Mouse (Mus musculus): Measurements from ENCODE around the gene Meis2.

Meis2 gene

GRCm38 (mm10) chr2:116065570-116066005 lies at the start of gene Meis2:
Meis2 (minus strand) TSS chr2:116065839.
- DNase-seq, result peak; percentile 89

- peak; percentile 18 for DNase-seq
Observed at GRCm38 (mm10) chr2:116106194-116106593, 40.6 kb upstream of the Meis2 start.

- no peak for DNase-seq
Observed at GRCm38 (mm10) chr2:116105179-116105578, 39.5 kb upstream of the Meis2 start.

GRCm38 (mm10) chr2:116103411-116103996 lies 37.9 kb upstream of the Meis2 start:
- DNase-seq, result no peak

- peak; percentile 74 for DNase-seq
Observed at GRCm38 (mm10) chr2:116101221-116101620, 35.6 kb upstream of the Meis2 start.

GRCm38 (mm10) chr2:116080961-116081360 lies 15.3 kb upstream of the Meis2 start:
- no peak for DNase-seq

GRCm38 (mm10) chr2:116078841-116079240 lies 13.2 kb upstream of the Meis2 start:
- DNase-seq, result no peak

- no peak for DNase-seq
Observed at GRCm38 (mm10) chr2:116077716-116078115, 12.1 kb upstream of the Meis2 start.

GRCm38 (mm10) chr2:116076752-116077480 lies 11.3 kb upstream of the Meis2 start:
- DNase-seq, result no peak

GRCm38 (mm10) chr2:116075902-116076301 lies 10.3 kb upstream of the Meis2 start:
- DNase-seq, result peak; percentile 53

- DNase-seq, result peak; percentile 27
Observed at GRCm38 (mm10) chr2:116075477-116075876, 9.8 kb upstream of the Meis2 start.

GRCm38 (mm10) chr2:116074726-116075440 lies 9.2 kb upstream of the Meis2 start:
- no peak for DNase-seq

GRCm38 (mm10) chr2:116074061-116074460 lies 8.4 kb upstream of the Meis2 start:
- no peak for DNase-seq

GRCm38 (mm10) chr2:116073311-116073904 lies 7.8 kb upstream of the Meis2 start:
- no peak for DNase-seq

GRCm38 (mm10) chr2:116072706-116073105 lies 7.1 kb upstream of the Meis2 start:
- DNase-seq, result no peak

GRCm38 (mm10) chr2:116072321-116072640 lies 6.6 kb upstream of the Meis2 start:
- DNase-seq, result no peak

- peak; percentile 83 for DNase-seq
Observed at GRCm38 (mm10) chr2:116071571-116072320, 6.1 kb upstream of the Meis2 start.

- DNase-seq, result no peak
Observed at GRCm38 (mm10) chr2:116070614-116071425, 5.2 kb upstream of the Meis2 start.

GRCm38 (mm10) chr2:116069451-116070225 lies 4.0 kb upstream of the Meis2 start:
- no peak for DNase-seq

- no peak for DNase-seq
Observed at GRCm38 (mm10) chr2:116068901-116069300, 3.3 kb upstream of the Meis2 start.

- no peak for DNase-seq
Observed at GRCm38 (mm10) chr2:116068461-116068860, 2.8 kb upstream of the Meis2 start.
